Mouse (Mus musculus): ENCODE measurements around the gene Cep85l. TPM values are rescaled to one million over a fixed set of nuclear protein-coding genes. Genes with fewer than 3 reads are reported as not detected.
A peak's percentile ranks its signal among the peaks of the same experiment; 100 is the strongest.

Cep85l gene
- polyA plus RNA-seq, 1 experiment = 7.5 TPM

DNA sequence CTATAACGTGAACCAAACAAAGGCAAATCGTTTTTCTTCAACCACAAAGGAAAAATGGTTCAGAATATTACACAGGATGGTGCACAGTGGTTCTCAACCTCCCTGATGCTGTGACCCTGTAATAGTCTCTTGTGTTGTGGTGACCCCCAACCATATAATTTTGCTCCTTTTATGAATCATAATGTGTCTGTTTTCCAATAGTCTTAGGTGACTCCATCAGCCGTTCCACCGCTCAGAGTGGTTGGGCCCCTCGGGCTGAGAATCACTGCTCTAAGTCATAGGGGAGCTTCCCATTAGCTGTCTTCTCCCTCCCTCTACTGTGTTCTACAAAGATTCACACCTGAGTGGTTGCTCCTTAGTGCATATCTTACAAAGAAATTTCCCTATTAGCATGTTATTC lies 32.8 kb downstream of the Cep85l start:
- DNase-seq = no peak
- Histone ChIP-seq H3K4me3 (replicated peaks; ENCODE audit: extremely low read depth, low read depth, low read length) (no peak overlapping the region), H3K4me1 (ENCODE audit: control insufficient read depth, insufficient read depth, low read length) (peaks cover 19% of the 10 kb centered on the region)
- 81% methylated on average over 5 of the region's 5 CpGs for WGBS
- TF ChIP-seq POLR2A (IDR thresholded peaks at IDR 0.05; ENCODE audit: borderline replicate concordance, extremely low read depth, low read depth, low read length) = no peak
- no peak for TF ChIP-seq CTCF (IDR thresholded peaks at IDR 0.05; ENCODE audit: insufficient read depth, low read length)

DNA sequence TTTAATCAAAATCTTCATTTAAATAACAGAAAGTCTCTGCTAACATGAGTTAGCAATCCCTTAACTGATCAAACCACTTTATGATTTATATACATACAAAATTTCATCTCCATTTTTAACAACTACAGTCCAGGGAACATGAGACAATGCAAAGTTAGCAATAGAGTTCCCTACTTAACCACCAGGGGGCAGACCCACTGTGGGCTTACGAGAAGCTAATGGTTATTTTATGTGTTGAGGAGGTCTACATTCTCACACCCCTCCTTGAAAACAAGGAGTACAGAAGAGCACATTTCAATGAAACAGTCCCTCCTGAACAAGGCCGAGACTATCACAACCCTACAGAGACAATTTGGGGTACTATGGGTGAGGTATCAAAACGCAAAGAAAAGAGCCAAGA lies 33.2 kb downstream of the Cep85l start:
- Histone ChIP-seq H3K4me3 (replicated peaks; ENCODE audit: extremely low read depth, low read depth, low read length) (no peak overlapping the region), H3K4me1 (ENCODE audit: control insufficient read depth, insufficient read depth, low read length) (peaks cover 19% of the 10 kb centered on the region)
- WGBS = 47% methylated on average over 3 of the region's 3 CpGs
- DNase-seq = no peak
- no peak for TF ChIP-seq CTCF (IDR thresholded peaks at IDR 0.05; ENCODE audit: insufficient read depth, low read length)
- no peak for TF ChIP-seq POLR2A (IDR thresholded peaks at IDR 0.05; ENCODE audit: borderline replicate concordance, extremely low read depth, low read depth, low read length)

DNA sequence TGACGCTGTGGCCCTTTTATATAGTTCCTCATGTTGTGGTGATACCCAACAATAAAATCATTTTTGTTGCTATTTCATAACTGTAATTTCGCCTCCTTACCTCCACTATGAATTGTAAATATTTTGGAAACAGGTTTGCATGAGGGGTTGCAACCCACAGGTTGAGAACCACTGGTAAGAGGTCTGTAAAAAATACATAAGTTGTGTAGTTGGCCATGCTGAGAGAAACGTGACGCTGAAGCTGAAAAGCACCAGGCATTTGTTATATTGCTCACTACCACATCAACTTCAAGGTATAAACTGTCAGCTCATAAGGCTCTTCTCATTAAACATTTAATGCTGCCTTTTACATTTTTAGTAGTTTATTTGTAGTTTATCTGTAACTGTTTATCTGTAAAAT lies 34.2 kb downstream of the Cep85l start:
- TF ChIP-seq POLR2A (IDR thresholded peaks at IDR 0.05; ENCODE audit: borderline replicate concordance, extremely low read depth, low read depth, low read length) (no peak), CTCF (IDR thresholded peaks at IDR 0.05; ENCODE audit: insufficient read depth, low read length) (no peak)
- H3K4me1 ChIP-seq (ENCODE audit: control insufficient read depth, insufficient read depth, low read length) = peaks cover 19% of the 10 kb centered on the region
- DNase-seq = no peak
- no peak overlapping the region for H3K4me3 ChIP-seq (replicated peaks; ENCODE audit: extremely low read depth, low read depth, low read length)
- 88% methylated on average over 4 of the region's 4 CpGs for WGBS

DNA sequence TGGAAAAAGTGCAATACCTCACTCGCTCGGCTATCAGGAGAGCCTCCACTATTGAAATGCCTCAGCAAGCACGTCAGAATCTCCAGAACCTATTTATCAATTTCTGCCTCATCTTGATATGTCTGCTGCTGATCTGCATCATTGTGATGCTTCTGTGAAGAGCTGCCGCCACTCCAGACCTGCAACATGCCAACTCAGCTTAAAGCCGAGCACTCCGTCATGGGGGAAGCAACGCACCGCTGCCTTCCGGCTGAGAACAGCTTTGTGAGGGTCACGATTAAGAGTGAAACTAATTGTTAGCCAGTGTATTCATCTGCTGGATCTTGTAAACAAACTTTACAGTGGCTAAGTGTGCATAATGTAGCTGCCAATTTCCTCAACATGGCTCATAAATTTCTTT lies 35.9 kb downstream of the Cep85l start:
- no peak overlapping the region for H3K4me3 ChIP-seq (replicated peaks; ENCODE audit: extremely low read depth, low read depth, low read length)
- WGBS = 35% methylated on average over 10 of the region's 10 CpGs
- TF ChIP-seq CTCF (IDR thresholded peaks at IDR 0.05; ENCODE audit: insufficient read depth, low read length) = no peak
- no peak for TF ChIP-seq POLR2A (IDR thresholded peaks at IDR 0.05; ENCODE audit: borderline replicate concordance, extremely low read depth, low read depth, low read length)
- no peak for DNase-seq
- H3K4me1 ChIP-seq (ENCODE audit: control insufficient read depth, insufficient read depth, low read length) = peaks cover 16% of the 10 kb centered on the region

DNA sequence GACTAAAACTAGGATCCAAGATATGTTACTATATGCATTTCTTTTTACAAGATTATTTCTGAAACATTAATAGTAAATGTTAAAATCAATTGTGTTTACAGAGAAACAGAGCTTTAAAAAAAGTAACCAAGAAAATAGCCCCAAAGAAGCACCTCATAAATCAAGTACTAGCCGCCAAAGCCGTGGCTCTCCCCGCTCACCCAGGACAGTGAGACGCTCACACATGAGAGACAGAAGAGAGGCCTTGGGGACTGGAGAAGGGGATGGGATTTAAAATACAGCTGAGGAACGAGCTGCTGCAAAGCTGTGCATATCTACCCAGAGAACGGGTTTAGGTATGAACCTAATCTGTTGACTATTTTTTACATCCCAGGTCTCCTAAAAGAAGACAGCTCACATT lies 36.4 kb downstream of the Cep85l start:
- Histone ChIP-seq H3K4me3 (replicated peaks; ENCODE audit: extremely low read depth, low read depth, low read length) (no peak overlapping the region), H3K4me1 (ENCODE audit: control insufficient read depth, insufficient read depth, low read length) (peaks cover 12% of the 10 kb centered on the region)
- 68% methylated on average over 6 of the region's 6 CpGs for WGBS
- TF ChIP-seq POLR2A (IDR thresholded peaks at IDR 0.05; ENCODE audit: borderline replicate concordance, extremely low read depth, low read depth, low read length) (no peak), CTCF (IDR thresholded peaks at IDR 0.05; ENCODE audit: insufficient read depth, low read length) (no peak)
- no peak for DNase-seq

DNA sequence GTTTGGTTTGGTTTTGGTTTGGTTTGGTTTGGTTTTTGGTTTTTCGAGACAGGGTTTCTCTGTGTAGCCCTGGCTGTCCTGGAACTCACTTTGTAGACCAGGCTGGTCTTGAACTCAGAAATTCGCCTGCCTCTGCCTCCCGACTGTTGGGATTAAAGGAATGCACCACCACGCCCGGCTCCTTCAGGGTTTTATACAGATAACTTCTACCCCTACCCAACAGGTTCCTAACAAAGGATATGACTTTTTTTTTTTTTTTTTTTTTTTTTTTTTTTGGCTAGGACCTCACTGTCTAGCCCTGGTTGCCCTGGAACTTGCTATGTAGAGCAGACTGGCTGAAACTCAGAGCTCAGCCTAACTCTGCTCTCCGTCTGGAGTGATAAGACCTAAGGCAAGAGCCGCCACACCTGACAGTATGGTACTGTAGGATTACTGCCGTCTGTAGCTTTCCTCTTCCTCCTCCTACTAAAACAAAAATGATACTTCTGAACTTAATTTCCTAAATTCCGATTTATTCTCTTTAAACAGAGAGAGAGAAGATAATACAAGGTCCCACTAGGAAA lies 37.5 kb downstream of the Cep85l start:
- WGBS = 84% methylated on average over 9 of the region's 9 CpGs
- DNase-seq = no peak
- no peak for TF ChIP-seq POLR2A (IDR thresholded peaks at IDR 0.05; ENCODE audit: borderline replicate concordance, extremely low read depth, low read depth, low read length)
- TF ChIP-seq CTCF (IDR thresholded peaks at IDR 0.05; ENCODE audit: insufficient read depth, low read length) = no peak
- H3K4me3 ChIP-seq (replicated peaks; ENCODE audit: extremely low read depth, low read depth, low read length) = no peak overlapping the region
- peaks cover 9% of the 10 kb centered on the region for H3K4me1 ChIP-seq (ENCODE audit: control insufficient read depth, insufficient read depth, low read length)

DNA sequence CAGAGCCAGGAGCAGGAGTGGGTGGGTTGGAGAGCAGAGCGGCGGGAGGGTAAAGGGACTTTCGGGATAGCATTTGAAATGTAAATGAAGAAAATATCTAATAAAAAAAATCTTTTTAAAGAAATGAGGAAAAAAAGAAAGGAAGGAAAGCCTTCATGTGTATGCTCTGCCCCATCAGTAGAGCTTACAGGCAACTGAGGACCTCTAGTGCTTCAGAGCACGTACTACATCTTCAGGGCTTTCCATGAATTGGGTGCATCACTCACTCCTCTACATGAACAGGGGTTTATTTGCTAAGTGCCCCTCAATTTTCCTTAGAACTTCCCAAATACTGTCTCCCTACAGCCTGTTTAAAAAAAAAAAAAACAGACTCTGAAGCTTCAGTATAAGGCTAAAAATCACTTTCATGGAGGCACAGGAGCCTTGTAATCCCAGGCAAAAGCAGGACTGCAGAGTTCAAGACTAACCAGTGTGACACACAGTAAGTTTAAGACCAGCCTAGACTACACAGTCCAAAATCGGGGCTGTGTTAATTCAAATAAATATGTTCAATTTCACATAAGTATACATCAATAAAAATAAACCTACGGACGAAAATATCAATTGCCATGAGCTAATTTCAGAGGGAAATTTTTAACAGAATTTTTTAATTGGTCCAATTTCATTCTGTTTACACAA lies 38.3 kb downstream of the Cep85l start:
- no peak overlapping the region for H3K4me3 ChIP-seq (replicated peaks; ENCODE audit: extremely low read depth, low read depth, low read length)
- peaks cover 6% of the 10 kb centered on the region for H3K4me1 ChIP-seq (ENCODE audit: control insufficient read depth, insufficient read depth, low read length)
- WGBS = 81% methylated on average over 7 of the region's 7 CpGs
- TF ChIP-seq POLR2A (IDR thresholded peaks at IDR 0.05; ENCODE audit: borderline replicate concordance, extremely low read depth, low read depth, low read length) = no peak
- peak; percentile 43 for TF ChIP-seq CTCF (IDR thresholded peaks at IDR 0.05; ENCODE audit: insufficient read depth, low read length)
- no peak for DNase-seq

DNA sequence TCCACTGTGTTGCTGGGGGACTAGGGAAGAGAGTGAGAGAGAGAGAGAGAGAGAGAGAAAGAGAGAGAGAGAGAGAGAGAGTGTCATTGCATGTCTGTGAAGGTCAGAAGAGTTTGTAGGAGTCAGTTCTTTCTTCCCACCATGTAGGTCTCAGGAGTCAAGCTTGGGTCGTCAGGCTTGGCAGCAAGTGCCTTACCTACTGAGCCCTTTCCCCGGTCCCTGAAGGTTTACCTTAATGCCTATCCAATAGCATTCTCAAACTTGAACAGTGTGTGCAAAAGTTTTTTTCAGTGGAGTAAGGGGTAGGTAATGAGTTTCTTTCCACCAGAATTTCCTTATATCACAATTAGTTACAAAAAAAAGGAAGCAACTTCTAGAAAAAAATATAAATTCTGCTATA lies 40.7 kb downstream of the Cep85l start:
- WGBS = 73% methylated on average over 2 of the region's 2 CpGs
- Histone ChIP-seq H3K4me3 (replicated peaks; ENCODE audit: extremely low read depth, low read depth, low read length) (no peak overlapping the region), H3K4me1 (ENCODE audit: control insufficient read depth, insufficient read depth, low read length) (peaks cover 12% of the 10 kb centered on the region)
- TF ChIP-seq POLR2A (IDR thresholded peaks at IDR 0.05; ENCODE audit: borderline replicate concordance, extremely low read depth, low read depth, low read length) (no peak), CTCF (IDR thresholded peaks at IDR 0.05; ENCODE audit: insufficient read depth, low read length) (no peak)
- DNase-seq = no peak

DNA sequence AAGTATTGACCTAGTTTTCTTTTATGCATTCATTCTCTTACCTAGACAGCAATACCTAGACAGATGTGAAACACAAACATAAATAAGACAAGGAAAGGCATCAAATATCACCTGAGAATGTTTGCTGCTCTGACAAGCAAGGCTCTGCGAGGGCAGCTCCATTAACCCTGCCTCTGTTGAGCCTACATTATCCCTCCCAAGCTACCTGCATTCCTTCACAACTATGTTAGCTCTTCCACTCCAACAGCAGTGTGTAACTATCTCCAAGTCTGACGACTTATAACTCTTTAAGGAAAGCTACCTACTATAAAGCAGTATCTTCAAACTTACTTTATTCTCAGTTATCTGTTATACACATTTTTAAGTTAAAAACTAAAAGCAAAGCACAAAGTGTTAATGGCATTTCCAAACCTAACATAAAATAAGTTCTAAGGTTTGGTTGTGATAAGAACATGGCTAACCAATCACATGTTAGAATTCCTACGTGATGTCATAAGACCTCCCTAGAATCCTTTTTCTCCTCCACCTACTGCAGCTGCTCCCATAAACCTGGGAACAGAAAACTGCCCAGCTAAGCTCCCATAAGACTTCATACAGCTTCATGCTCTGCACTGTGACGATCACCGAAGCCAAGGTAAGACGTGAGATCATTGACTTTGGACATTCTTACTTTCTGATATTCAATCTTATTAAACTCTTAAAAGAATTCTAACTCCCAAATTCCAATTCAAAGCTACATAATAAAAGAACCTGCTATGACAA lies 42.4 kb downstream of the Cep85l start, which contains the start of gene Pln:
Gene Pln, plus strand, starts transcription at position 506 of the 762 bp plus-strand sequence.
- no peak for DNase-seq
- Histone ChIP-seq H3K4me1 (ENCODE audit: control insufficient read depth, insufficient read depth, low read length) (peaks cover 10% of the 10 kb centered on the region), H3K4me3 (replicated peaks; ENCODE audit: extremely low read depth, low read depth, low read length) (no peak within 1 kb of the TSS)
- 71% methylated on average over 6 of the region's 6 CpGs for whole genome bisulfite sequencing
- TF ChIP-seq POLR2A (IDR thresholded peaks at IDR 0.05; ENCODE audit: borderline replicate concordance, extremely low read depth, low read depth, low read length) (no peak), CTCF (IDR thresholded peaks at IDR 0.05; ENCODE audit: insufficient read depth, low read length) (no peak)

All from lung, adult 2 months (tissue).